Mouse (Mus musculus) midbrain, embryonic 15.5 days (tissue): ENCODE measurements around the gene Gramd1a. TPM values are rescaled to one million over a fixed set of nuclear protein-coding genes. Genes with fewer than 3 reads are reported as not detected.

Experiments used
- ATAC-seq: fragments of 200-750 bp; cut with Nextera tagmentation; replicated peaks from 2 replicates; pipeline ENCODE4 v1.8.0; 2017; ENCODE audit warnings: moderate TSS enrichment
- H3K27ac ChIP-seq: fragments of 300-500 bp; sonication (generic); 2 replicates; pipeline ENCODE4 v1.5.1; 2015; ENCODE audit warnings: mild to moderate bottlenecking, inconsistent platforms
- H3K27me3 ChIP-seq: fragments of 300-500 bp; sonication (generic); replicated peaks from 2 replicates; pipeline ENCODE4 v1.6.1; 2015; ENCODE audit warnings: inconsistent platforms
- H3K36me3 ChIP-seq: fragments of 300-500 bp; sonication (generic); replicated peaks from 2 replicates; pipeline ENCODE4 v1.6.1; 2015; ENCODE audit warnings: inconsistent platforms
- H3K4me1 ChIP-seq: fragments of 300-500 bp; sonication (generic); 2 replicates; pipeline ENCODE4 v1.6.1; 2015; ENCODE audit warnings: inconsistent platforms
- H3K4me2 ChIP-seq: fragments of 300-500 bp; sonication (generic); 2 replicates; pipeline ENCODE4 v1.6.1; 2015; ENCODE audit warnings: inconsistent platforms, mild to moderate bottlenecking, moderate library complexity
- H3K4me3 ChIP-seq: fragments of 300-500 bp; sonication (generic); 2 replicates; pipeline ENCODE4 v1.5.1; 2015; ENCODE audit warnings: mild to moderate bottlenecking, inconsistent platforms
- H3K9ac ChIP-seq: fragments of 300-500 bp; sonication (generic); 2 replicates; pipeline ENCODE4 v1.6.1; 2015; ENCODE audit warnings: mild to moderate bottlenecking, inconsistent platforms
- H3K9me3 ChIP-seq: fragments of 300-500 bp; sonication (generic); 2 replicates; pipeline ENCODE4 v1.6.1; 2016; ENCODE audit warnings: inconsistent platforms
- WGBS: fragments of 180-500 bp; shearing (Covaris S2); methylation state at CpG from one replicate; pipeline ENCODE4 v1.1.7; 2015; ENCODE audit warnings: mixed read lengths; 5-methylcytosine and 5-hydroxymethylcytosine counted together
- polyA plus RNA-seq: library from polyadenylated mRNA; unstranded; fragments of >200 nt; fragmentation: Nextera tagmentation; extraction: Ambion mirVana; gene quantifications from 2 replicates; pipeline ENCODE4 v1.2.1, GENCODE M21; 2015

Gene Gramd1a
- polyA plus RNA-seq, 1 experiment from 2014 or later: 274 TPM

- no peak within 1 kb of the TSS for H3K4me3 ChIP-seq
- no peak within 1 kb of the TSS for H3K4me2 ChIP-seq
- H3K4me1 ChIP-seq: no peaks in the 10 kb centered on the region
- 21% methylated on average over 15 of the region's 15 CpGs for WGBS
- H3K9me3 ChIP-seq: no peaks in the 10 kb centered on the region
- H3K9ac ChIP-seq: no peak within 1 kb of the TSS
- no peak for ATAC-seq
- no peak within 1 kb of the TSS for H3K27ac ChIP-seq
- no peaks in the 10 kb centered on the region for H3K36me3 ChIP-seq
- peaks cover 3% of the 10 kb centered on the region; the same call in 1 of the 2 replicates for H3K27me3 ChIP-seq
Measured at GRCm38 (mm10) chr7:31115182-31115581, 40.5 kb downstream of the Gramd1a start, which contains the start of gene Hpn. TSS of gene Hpn (minus strand) at chr7:31115290.

GRCm38 (mm10) chr7:31114646-31115045 is 41.0 kb downstream of the Gramd1a start:
- WGBS: 59% methylated on average over 10 of the region's 10 CpGs
- ATAC-seq: no peak
- no peaks in the 10 kb centered on the region for H3K36me3 ChIP-seq
- peaks cover 3% of the 10 kb centered on the region; the same call in 1 of the 2 replicates for H3K27me3 ChIP-seq
- no peak overlapping the region for H3K4me3 ChIP-seq
- H3K9me3 ChIP-seq: no peaks in the 10 kb centered on the region
- no peak overlapping the region for H3K27ac ChIP-seq
- H3K4me1 ChIP-seq: no peaks in the 10 kb centered on the region
- H3K9ac ChIP-seq: no peak overlapping the region
- no peak overlapping the region for H3K4me2 ChIP-seq

- H3K4me3 ChIP-seq: no peak overlapping the region
- no peak for ATAC-seq
- H3K9ac ChIP-seq: no peak overlapping the region
- H3K36me3 ChIP-seq: no peaks in the 10 kb centered on the region
- H3K4me2 ChIP-seq: no peak overlapping the region
- H3K27ac ChIP-seq: no peak overlapping the region
- H3K4me1 ChIP-seq: no peaks in the 10 kb centered on the region
- H3K9me3 ChIP-seq: no peaks in the 10 kb centered on the region
- peaks cover 3% of the 10 kb centered on the region; the same call in 1 of the 2 replicates for H3K27me3 ChIP-seq
- 81% methylated on average over 6 of the region's 6 CpGs for WGBS
Measured at GRCm38 (mm10) chr7:31113800-31114199, 41.9 kb downstream of the Gramd1a start.

- H3K9me3 ChIP-seq: no peaks in the 10 kb centered on the region
- H3K27me3 ChIP-seq: peaks cover 3% of the 10 kb centered on the region; the same call in 1 of the 2 replicates
- H3K27ac ChIP-seq: no peak overlapping the region
- WGBS: 21% methylated on average over 4 of the region's 4 CpGs
- no peaks in the 10 kb centered on the region for H3K4me1 ChIP-seq
- H3K4me2 ChIP-seq: no peak overlapping the region
- no peak overlapping the region for H3K9ac ChIP-seq
- no peak for ATAC-seq
- H3K36me3 ChIP-seq: no peaks in the 10 kb centered on the region
- H3K4me3 ChIP-seq: no peak overlapping the region
Measured at GRCm38 (mm10) chr7:31112036-31112435, 43.7 kb downstream of the Gramd1a start.

- WGBS: 83% methylated on average over 15 of the region's 15 CpGs
- ATAC-seq: no peak
- Histone ChIP-seq H3K9me3 (no peaks in the 10 kb centered on the region), H3K4me2 (no peak overlapping the region), H3K4me1 (no peaks in the 10 kb centered on the region), H3K36me3 (no peaks in the 10 kb centered on the region), H3K27ac (no peak overlapping the region), H3K4me3 (no peak overlapping the region), H3K9ac (no peak overlapping the region), H3K27me3 (peaks cover 2% of the 10 kb centered on the region; the same call in 1 of the 2 replicates)
Measured at GRCm38 (mm10) chr7:31110861-31111385, 44.8 kb downstream of the Gramd1a start.

GRCm38 (mm10) chr7:31109796-31110195 is 45.9 kb downstream of the Gramd1a start:
- Histone ChIP-seq H3K9me3 (no peaks in the 10 kb centered on the region), H3K27me3 (no peaks in the 10 kb centered on the region), H3K36me3 (no peaks in the 10 kb centered on the region), H3K4me2 (no peak overlapping the region), H3K4me1 (no peaks in the 10 kb centered on the region), H3K27ac (no peak overlapping the region), H3K4me3 (no peak overlapping the region), H3K9ac (no peak overlapping the region)
- WGBS: 91% methylated on average over 5 of the region's 5 CpGs
- ATAC-seq: no peak

- no peaks in the 10 kb centered on the region for H3K4me1 ChIP-seq
- H3K9me3 ChIP-seq: no peaks in the 10 kb centered on the region
- H3K9ac ChIP-seq: no peak overlapping the region
- no peak overlapping the region for H3K27ac ChIP-seq
- WGBS: 51% methylated on average over 6 of the region's 7 CpGs
- H3K4me3 ChIP-seq: no peak overlapping the region
- no peak overlapping the region for H3K4me2 ChIP-seq
- H3K36me3 ChIP-seq: no peaks in the 10 kb centered on the region
- no peak for ATAC-seq
- no peaks in the 10 kb centered on the region for H3K27me3 ChIP-seq
Measured at GRCm38 (mm10) chr7:31109091-31109490, 46.6 kb downstream of the Gramd1a start.

GRCm38 (mm10) chr7:31107781-31108180 is 47.9 kb downstream of the Gramd1a start:
- 91% methylated on average over 11 of the region's 11 CpGs for WGBS
- no peaks in the 10 kb centered on the region for H3K9me3 ChIP-seq
- no peaks in the 10 kb centered on the region for H3K36me3 ChIP-seq
- no peak overlapping the region for H3K27ac ChIP-seq
- ATAC-seq: no peak
- no peak overlapping the region for H3K4me3 ChIP-seq
- H3K4me1 ChIP-seq: no peaks in the 10 kb centered on the region
- H3K4me2 ChIP-seq: no peak overlapping the region
- H3K9ac ChIP-seq: no peak overlapping the region
- no peaks in the 10 kb centered on the region for H3K27me3 ChIP-seq

GRCm38 (mm10) chr7:31106166-31106565 is 49.5 kb downstream of the Gramd1a start:
- no peak for ATAC-seq
- Histone ChIP-seq H3K9me3 (no peaks in the 10 kb centered on the region), H3K9ac (no peak overlapping the region), H3K4me1 (no peaks in the 10 kb centered on the region), H3K4me2 (no peak overlapping the region), H3K27ac (no peak overlapping the region), H3K36me3 (no peaks in the 10 kb centered on the region), H3K4me3 (no peak overlapping the region), H3K27me3 (no peaks in the 10 kb centered on the region)
- 70% methylated on average over 3 of the region's 3 CpGs for WGBS

- no peaks in the 10 kb centered on the region for H3K36me3 ChIP-seq
- H3K9me3 ChIP-seq: no peaks in the 10 kb centered on the region
- H3K4me3 ChIP-seq: no peak overlapping the region
- WGBS: 70% methylated on average over 15 of the region's 15 CpGs
- no peaks in the 10 kb centered on the region for H3K27me3 ChIP-seq
- no peaks in the 10 kb centered on the region for H3K4me1 ChIP-seq
- H3K9ac ChIP-seq: no peak overlapping the region
- no peak overlapping the region for H3K4me2 ChIP-seq
- H3K27ac ChIP-seq: no peak overlapping the region
- no peak for ATAC-seq
Measured at GRCm38 (mm10) chr7:31105061-31105768, 50.5 kb downstream of the Gramd1a start.

GRCm38 (mm10) chr7:31100786-31101185 is 54.9 kb downstream of the Gramd1a start:
- Histone ChIP-seq H3K4me1 (no peaks in the 10 kb centered on the region), H3K4me2 (no peak overlapping the region), H3K36me3 (no peaks in the 10 kb centered on the region), H3K27ac (no peak overlapping the region), H3K27me3 (no peaks in the 10 kb centered on the region), H3K9me3 (no peaks in the 10 kb centered on the region), H3K9ac (no peak overlapping the region), H3K4me3 (no peak overlapping the region)
- 85% methylated on average over 14 of the region's 14 CpGs for WGBS
- ATAC-seq: no peak

GRCm38 (mm10) chr7:31099612-31099982 is 56.1 kb downstream of the Gramd1a start:
- Histone ChIP-seq H3K27me3 (no peaks in the 10 kb centered on the region), H3K27ac (no peak overlapping the region), H3K9me3 (no peaks in the 10 kb centered on the region), H3K4me3 (no peak overlapping the region), H3K4me2 (no peak overlapping the region), H3K36me3 (no peaks in the 10 kb centered on the region), H3K4me1 (no peaks in the 10 kb centered on the region), H3K9ac (no peak overlapping the region)
- 91% methylated on average over 6 of the region's 6 CpGs for WGBS
- ATAC-seq: no peak
